ENCODE assay signal across 19 mouse cellular contexts in genomic region chr9:101717911-101718310, GRCm38 (mm10).
DNase-seq lines count a peak whose midpoint lies in the region; ATAC-seq lines count a peak whose summit lies in the region.
"Had no signal": no experiment of that assay in that cellular context is flagged by ENCODE, and none has a peak within 500 bp of the region (broad histone marks: within the 10 kb centered on the region; RNA-seq: fewer than 3 reads in every experiment).

No protein-coding gene starts in this region.

- H3K4me3 ChIP-seq in midbrain, embryonic 10.5 days, result no peak overlapping the region
- no peak overlapping the region for H3K4me3 ChIP-seq in midbrain, embryonic 11.5 days (ENCODE audit: low read depth, low read length)
- no peak overlapping the region for H3K4me3 ChIP-seq in hindbrain, embryonic 13.5 days
- H3K4me3 ChIP-seq in midbrain, embryonic 16.5 days (ENCODE audit: low read depth, low read length), result no peak overlapping the region
- H3K4me3 ChIP-seq: erythroblast, embryonic 14.5 days; heart, embryonic 15.5 days; liver, embryonic 13.5 days had no signal

- H3K4me1 ChIP-seq in midbrain, embryonic 10.5 days, result peaks cover 14% of the 10 kb centered on the region
- H3K4me1 ChIP-seq in midbrain, embryonic 11.5 days (ENCODE audit: control insufficient read depth, insufficient read depth, low read length), result no peaks in the 10 kb centered on the region; the same call in 1 of the 2 replicates
- peaks cover 19% of the 10 kb centered on the region for H3K4me1 ChIP-seq in hindbrain, embryonic 13.5 days (replicated peaks)
- H3K4me1 ChIP-seq in midbrain, embryonic 16.5 days (ENCODE audit: control insufficient read depth, insufficient read depth, low read length), result peaks cover 8% of the 10 kb centered on the region
- H3K4me1 ChIP-seq: heart, embryonic 15.5 days; liver, embryonic 13.5 days had no signal

- H3K27ac ChIP-seq in midbrain, embryonic 10.5 days (replicated peaks), result peak overlapping the region; percentile 33
- H3K27ac ChIP-seq in midbrain, embryonic 11.5 days (ENCODE audit: low read depth, low read length), result no peak overlapping the region
- H3K27ac ChIP-seq in hindbrain, embryonic 13.5 days, result peak overlapping the region; percentile 58
- peak overlapping the region; percentile 9 for H3K27ac ChIP-seq in midbrain, embryonic 16.5 days (ENCODE audit: low read length)
- H3K27ac ChIP-seq: heart, embryonic 15.5 days; liver, embryonic 13.5 days; stomach, postnatal 0 days had no signal

- H3K4me2 ChIP-seq in midbrain, embryonic 11.5 days, result no peak overlapping the region
- H3K4me2 ChIP-seq in hindbrain, embryonic 13.5 days, result no peak overlapping the region
- no peak overlapping the region for H3K4me2 ChIP-seq in midbrain, embryonic 16.5 days (ENCODE audit: low read length)
- H3K4me2 ChIP-seq: heart, embryonic 15.5 days; liver, embryonic 13.5 days had no signal

- ATAC-seq in midbrain, embryonic 11.5 days (ENCODE audit: low FRiP score), result no peak
- ATAC-seq in hindbrain, embryonic 13.5 days (ENCODE audit: low FRiP score), result peak; percentile 59
- ATAC-seq in midbrain, embryonic 16.5 days, result peak; percentile 80
- ATAC-seq: lung, postnatal 0 days had no signal

- H3K36me3 ChIP-seq in midbrain, embryonic 10.5 days, result no peaks in the 10 kb centered on the region
- H3K36me3 ChIP-seq in midbrain, embryonic 11.5 days (ENCODE audit: control insufficient read depth, insufficient read depth, low read length), result no peaks in the 10 kb centered on the region
- no peaks in the 10 kb centered on the region for H3K36me3 ChIP-seq in hindbrain, embryonic 13.5 days
- H3K36me3 ChIP-seq in midbrain, embryonic 16.5 days (ENCODE audit: control insufficient read depth, insufficient read depth, low read length), result no peaks in the 10 kb centered on the region
- H3K36me3 ChIP-seq: heart, embryonic 15.5 days; liver, embryonic 13.5 days had no signal

- H3K27me3 ChIP-seq in midbrain, embryonic 10.5 days (ENCODE audit: low read depth, poor library complexity, severe bottlenecking), result no peaks in the 10 kb centered on the region
- H3K27me3 ChIP-seq in midbrain, embryonic 11.5 days (ENCODE audit: control insufficient read depth, insufficient read depth, low read length), result no peaks in the 10 kb centered on the region
- H3K27me3 ChIP-seq in hindbrain, embryonic 13.5 days, result no peaks in the 10 kb centered on the region
- no peaks in the 10 kb centered on the region for H3K27me3 ChIP-seq in midbrain, embryonic 16.5 days (ENCODE audit: control insufficient read depth, insufficient read depth, low read depth, low read length)
- H3K27me3 ChIP-seq: heart, embryonic 15.5 days; liver, embryonic 13.5 days had no signal

- no peak overlapping the region for H3K9ac ChIP-seq in midbrain, embryonic 11.5 days (ENCODE audit: low read length)
- no peak overlapping the region for H3K9ac ChIP-seq in hindbrain, embryonic 13.5 days
- H3K9ac ChIP-seq in midbrain, embryonic 16.5 days (ENCODE audit: low read depth, low read length), result no peak overlapping the region
- H3K9ac ChIP-seq: heart, embryonic 15.5 days; liver, embryonic 13.5 days had no signal

- no peaks in the 10 kb centered on the region for H3K9me3 ChIP-seq in midbrain, embryonic 10.5 days (replicated peaks)
- no peaks in the 10 kb centered on the region for H3K9me3 ChIP-seq in midbrain, embryonic 11.5 days (ENCODE audit: control insufficient read depth, low read length)
- no peaks in the 10 kb centered on the region; the same call in 1 of the 2 replicates for H3K9me3 ChIP-seq in hindbrain, embryonic 13.5 days
- no peaks in the 10 kb centered on the region for H3K9me3 ChIP-seq in midbrain, embryonic 16.5 days (replicated peaks; ENCODE audit: control insufficient read depth, low read length, poor library complexity, severe bottlenecking)
- H3K9me3 ChIP-seq: heart, embryonic 15.5 days; liver, embryonic 13.5 days had no signal

- no peak for DNase-seq in midbrain, embryonic 10.5 days (ENCODE audit: low spot score)
- DNase-seq in midbrain, embryonic 11.5 days (ENCODE audit: low spot score, missing footprints), result no peak
- no peak for DNase-seq in right cerebral cortex, postnatal 4 days
- no peak for DNase-seq in lung, postnatal 36 days
- no peak for DNase-seq in thymus, postnatal 4 days
- DNase-seq in frontal cortex, postnatal 14 days (ENCODE audit: low spot score in 2 of 2), result no peak
- DNase-seq: adrenal gland, postnatal 36 days; B cell, adult 2 months; cerebellum, adult 11 months; kidney, postnatal 10 days; layer of hippocampus, adult 9-11 months; left cerebral cortex, postnatal 4 days; liver, embryonic 13.5 days had no signal

- WGBS in midbrain, embryonic 10.5 days, result 24% methylated on average over 2 of the region's 2 CpGs
- 36% methylated on average over 2 of the region's 2 CpGs for WGBS in midbrain, embryonic 11.5 days
- WGBS in hindbrain, embryonic 13.5 days, result 17% methylated on average over 2 of the region's 2 CpGs
- WGBS in midbrain, embryonic 16.5 days, result 22% methylated on average over 2 of the region's 2 CpGs
